Mouse (Mus musculus) ES-Bruce4 (cell line): Measurements from ENCODE around the gene Olfr1511.

ENCODE experiments used
- CTCF ChIP-seq: IDR thresholded peaks from one replicate; pipeline ENCODE4 v1.8.1; 2011; ENCODE audit warnings: low read depth, low read length
- POLR2A ChIP-seq: IDR thresholded peaks from one replicate; pipeline ENCODE4 v1.8.1; 2011; ENCODE audit warnings: low read length; ENCODE audit not compliant: insufficient read depth

DNA sequence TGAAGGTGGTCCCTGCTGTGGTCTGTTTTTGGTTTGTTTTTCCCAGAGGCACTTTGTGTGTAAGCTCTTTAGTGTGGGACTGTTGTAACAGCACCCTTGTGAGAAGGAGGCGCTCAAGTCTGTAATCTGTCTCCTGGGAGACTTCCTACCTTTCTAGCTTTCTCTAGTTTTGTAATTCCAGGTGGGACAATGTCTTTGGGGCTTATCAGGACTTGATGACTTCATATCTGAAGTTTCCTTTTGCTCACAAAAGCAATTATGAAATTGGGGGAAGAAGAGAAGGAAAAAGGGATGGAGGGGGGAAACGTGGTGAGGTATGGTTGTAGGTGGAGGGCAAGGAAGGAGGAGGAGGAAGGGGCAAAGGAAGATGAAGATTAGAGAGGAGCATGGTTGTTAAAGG lies 18.1 kb downstream of the Olfr1511 start, which contains the start of gene Olfr1512:
- TF ChIP-seq POLR2A (no peak), CTCF (no peak)
